Mouse (Mus musculus) adrenal gland, postnatal 10 days (tissue): ENCODE measurements around the gene Klhl33. TPM values are rescaled to one million over a fixed set of nuclear protein-coding genes. Genes with fewer than 3 reads are reported as not detected.
"Not testable (repeated sequence)": the region's sequence is repeated elsewhere in the genome, so short reads cannot be mapped to it uniquely, and the experiment has no call there.

Experiments
- DNase-seq: peaks from one replicate; pipeline ENCODE4 v3.0.0; 2021; ENCODE audit warnings: mixed read lengths
- long read RNA-seq, 2 experiments: library from polyadenylated mRNA; stranded (forward); transcript quantifications; one replicate each; pipeline ENCODE4 v2.0.0; 2021
- total RNA-seq, 2 experiments: library from RNA; stranded (reverse); gene quantifications; 2 replicates each; pipeline ENCODE4 v1.2.3; 2021

Klhl33 gene
- total RNA-seq = 1 to 10 TPM; 2.1 to 7.9 TPM
- long read RNA-seq, experiment 1, partial matches to known transcripts = 0 of 3 reads
- long read RNA-seq, experiment 1, other reads (novel, unspliced or antisense) = 2 of 3 reads
- long read RNA-seq, experiment 2, full-length matches to known transcripts = 2 of 2 reads
- long read RNA-seq, experiment 2, partial matches to known transcripts = 0 of 2 reads
- long read RNA-seq, experiment 2, other reads (novel, unspliced or antisense) = 0 of 2 reads

DNA sequence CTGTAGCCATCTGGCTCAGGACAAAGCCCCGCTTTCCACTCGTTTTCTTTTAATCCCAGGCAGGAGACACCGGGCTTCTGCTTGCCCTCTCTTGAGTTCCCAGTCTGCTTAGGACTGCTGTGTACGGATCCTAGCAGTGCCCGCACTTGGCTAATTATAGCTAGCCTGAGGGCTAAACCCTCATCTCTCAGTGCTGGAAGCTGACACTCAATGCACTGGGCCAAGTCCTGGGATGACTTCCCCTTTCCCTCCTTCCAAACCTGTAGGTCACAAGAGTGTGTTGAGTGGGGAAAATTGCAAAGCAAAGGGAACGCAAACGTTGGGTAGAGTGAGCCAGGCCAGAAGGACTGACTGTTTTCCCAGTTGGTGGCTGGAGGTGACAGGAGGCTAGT, at the start of gene Klhl33:
Klhl33 (minus strand) TSS at position 134 of the 392 bp plus-strand sequence.
- DNase-seq = no peak

- DNase-seq = not testable (repeated sequence)
Observed at GRCm38 (mm10) chr14:50945526-50945925, 48.2 kb upstream of the Klhl33 start.

- peak; percentile 4 for DNase-seq
Observed at GRCm38 (mm10) chr14:50945081-50945480, 47.8 kb upstream of the Klhl33 start.

DNA sequence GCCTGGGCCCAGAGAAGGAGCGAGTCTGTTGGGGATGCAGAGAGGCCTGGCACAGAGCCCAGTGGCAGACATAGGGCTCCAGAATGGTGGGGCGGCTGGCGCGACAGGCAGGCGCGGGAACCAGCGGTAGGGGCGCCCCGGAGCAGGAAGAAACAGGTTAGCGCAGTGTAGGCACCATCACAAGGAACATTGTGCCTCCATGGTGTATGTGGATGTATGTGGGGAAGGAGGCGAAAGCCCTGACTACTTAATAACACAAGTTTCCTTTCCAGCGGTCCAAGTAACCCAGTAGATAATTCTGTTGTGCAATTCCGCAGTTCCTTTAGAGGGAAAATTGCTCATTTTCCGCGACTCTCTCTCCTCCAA, 47.3 kb upstream of the Klhl33 start:
- DNase-seq = not testable (repeated sequence)

GRCm38 (mm10) chr14:50943932-50944667, 46.8 kb upstream of the Klhl33 start, which contains the start of gene Gm49342:
TSS of gene Gm49342 (plus strand) at chr14:50944517.
- DNase-seq = peak; percentile 97

DNA sequence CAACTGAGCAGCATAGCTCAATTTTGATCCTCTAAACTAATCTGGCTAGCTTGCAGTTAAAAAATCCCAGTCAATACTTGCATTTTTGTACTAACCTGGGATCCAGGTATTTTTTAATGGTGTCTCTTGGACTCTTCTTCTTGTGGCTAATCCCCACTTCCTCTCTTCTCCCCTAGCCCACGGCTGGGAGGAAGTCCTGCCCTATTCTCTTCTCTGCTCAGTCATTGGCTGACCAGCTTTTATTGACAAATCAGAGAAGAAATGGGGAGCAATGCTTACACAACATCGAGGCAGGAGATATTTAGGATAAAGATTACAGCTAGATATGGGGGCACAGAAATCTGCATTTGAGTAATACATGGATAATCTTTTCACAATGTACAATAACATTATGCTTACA, 41.6 kb upstream of the Klhl33 start:
- DNase-seq = no peak

GRCm38 (mm10) chr14:50938119-50938908, 41.0 kb upstream of the Klhl33 start:
- DNase-seq = no peak

DNA sequence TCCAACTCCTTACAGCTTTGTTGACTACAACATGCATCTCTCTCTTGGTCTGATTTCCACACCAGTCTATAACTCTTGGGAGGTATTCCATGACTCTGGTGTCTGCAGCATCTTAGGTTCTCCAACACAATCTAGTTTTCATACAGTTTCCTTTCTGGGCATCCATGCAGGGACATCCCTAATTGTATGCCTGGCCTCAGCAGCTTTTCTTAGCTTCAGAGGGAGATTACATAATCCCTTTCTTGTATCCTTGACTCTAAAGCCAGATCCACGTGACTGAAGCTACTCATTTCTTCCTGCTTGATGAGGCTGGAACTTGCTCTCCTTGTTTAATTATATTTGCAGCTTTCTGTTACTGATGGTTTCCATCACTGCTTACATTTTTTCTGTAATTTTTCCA, 39.3 kb upstream of the Klhl33 start:
- no peak for DNase-seq

DNA sequence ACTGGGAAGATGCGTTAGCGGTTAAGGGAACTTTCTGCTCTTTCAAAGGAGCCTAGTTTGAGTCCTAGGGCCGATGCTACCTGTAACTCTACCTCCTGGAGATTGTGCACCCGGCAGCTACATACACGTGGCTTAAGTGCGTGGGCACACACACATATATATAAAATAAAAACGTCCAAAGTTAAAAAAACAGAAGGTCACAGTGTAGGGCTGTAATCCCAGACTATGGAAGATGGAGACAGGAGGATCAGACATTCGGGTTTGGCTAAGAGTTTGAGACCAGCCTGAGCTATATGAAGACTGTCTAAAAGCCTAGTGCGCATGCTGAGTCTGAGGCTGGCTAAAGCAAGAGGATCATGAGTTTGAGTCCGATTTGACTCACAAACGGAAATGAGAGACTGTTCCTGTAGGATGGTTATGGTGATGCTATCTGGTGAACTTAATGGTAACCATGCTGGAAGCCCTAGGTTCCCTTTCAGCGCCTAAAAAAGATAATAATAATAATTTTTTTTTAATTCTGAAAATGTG, 34.2 kb upstream of the Klhl33 start:
- DNase-seq = no peak

DNA sequence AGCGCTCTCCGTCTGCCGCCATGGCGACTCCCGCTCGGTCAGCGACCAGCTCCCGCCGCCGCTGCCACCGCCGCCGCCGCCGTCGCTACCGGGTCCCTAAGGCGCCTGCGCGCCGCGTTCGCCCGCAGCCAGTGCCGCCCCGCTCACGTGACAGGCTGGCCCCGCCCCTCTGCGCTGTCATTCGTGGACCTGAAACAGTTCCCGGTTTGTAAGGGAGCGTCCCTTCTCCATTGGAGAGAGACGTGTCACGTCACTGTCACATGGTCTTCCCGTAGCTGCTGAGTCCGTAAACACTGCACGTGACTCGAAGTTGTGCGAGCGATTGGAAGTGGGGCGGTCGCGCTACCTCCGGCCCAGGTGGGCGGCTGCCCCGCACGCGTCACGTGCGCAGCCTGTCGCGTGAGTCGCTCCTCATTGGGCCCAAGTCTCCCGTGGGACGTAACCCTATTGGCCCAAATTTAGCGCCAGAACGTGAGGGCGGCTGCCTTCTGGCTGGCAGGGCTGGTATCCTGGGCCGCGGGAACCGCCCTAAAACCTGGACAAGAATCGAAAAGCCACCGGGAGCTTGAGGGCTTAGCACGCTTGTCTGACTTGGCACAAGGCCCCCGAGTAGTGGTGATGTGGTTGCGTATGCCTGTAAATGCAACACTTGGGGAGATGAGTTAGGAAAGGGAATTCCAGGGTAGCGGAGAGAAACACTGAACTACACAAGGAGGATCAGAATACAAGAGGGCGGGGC, 33.6 kb upstream of the Klhl33 start, which contains the start of the genes Pip4p1 and Pnp:
Pip4p1 (minus strand) TSS at position 103 of the 739 bp plus-strand sequence.
Pnp (plus strand) TSS at position 329 of the 739 bp plus-strand sequence.
- peak; percentile 99 for DNase-seq

GRCm38 (mm10) chr14:50930377-50930753, 33.1 kb upstream of the Klhl33 start:
- DNase-seq = no peak

DNA sequence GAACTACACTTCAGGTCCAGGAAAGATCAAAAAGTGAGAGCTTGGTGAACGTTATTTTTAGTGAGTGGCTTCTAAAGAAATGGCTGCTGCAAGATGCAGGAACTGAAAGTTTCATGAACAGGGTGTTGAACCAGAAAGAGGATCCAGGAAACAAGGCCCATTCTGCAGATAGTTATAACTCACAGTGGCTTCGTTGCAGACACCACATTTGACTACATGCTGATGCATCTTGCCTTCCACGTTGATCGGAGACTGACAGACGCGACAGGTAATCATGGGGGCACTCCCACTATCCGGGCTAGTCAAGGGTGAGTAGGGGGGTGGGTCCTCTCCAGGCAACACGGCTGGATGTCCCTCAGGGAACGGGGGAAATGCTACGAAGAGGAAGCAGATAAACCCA, 32.6 kb upstream of the Klhl33 start:
- DNase-seq = no peak

GRCm38 (mm10) chr14:50927366-50927765, 30.1 kb upstream of the Klhl33 start:
- no peak for DNase-seq

GRCm38 (mm10) chr14:50925111-50925920, 28.0 kb upstream of the Klhl33 start:
- DNase-seq = peak; percentile 19

DNA sequence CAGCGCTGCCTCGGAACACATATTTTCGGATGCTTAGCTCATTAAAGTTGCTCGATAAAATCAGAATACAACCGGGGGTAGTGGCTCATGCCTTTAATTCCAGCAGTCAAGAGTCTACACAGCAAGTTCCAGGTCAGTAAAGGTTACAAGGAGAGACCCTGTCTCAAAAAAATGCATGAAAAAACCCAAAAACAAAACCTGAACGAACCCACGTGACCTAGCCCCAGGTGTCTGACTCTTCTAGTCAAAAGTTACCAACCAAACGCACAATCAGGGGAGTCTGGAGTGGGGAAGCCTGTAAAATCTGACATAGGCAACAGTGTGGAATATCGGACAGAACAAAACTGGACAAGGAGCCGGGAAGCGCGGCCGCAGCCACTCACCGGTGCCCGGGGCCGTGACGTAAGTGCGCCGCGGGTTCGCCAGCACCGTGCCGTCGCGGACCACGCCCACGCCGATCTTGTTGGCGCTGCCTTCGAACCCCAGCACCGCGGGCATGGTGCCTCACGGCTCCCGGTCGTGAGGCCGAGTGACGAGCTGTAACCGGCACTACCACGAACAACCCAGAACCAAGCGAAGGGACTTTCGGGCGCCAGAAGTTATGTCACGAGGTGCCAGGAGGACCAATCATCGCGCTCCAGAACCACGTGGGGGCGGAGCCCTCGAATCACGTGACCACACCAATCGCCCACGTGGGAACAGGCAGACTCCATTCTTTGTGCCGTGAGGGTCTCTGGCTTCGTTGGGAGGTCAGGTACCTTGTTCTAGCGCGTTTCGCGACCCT, 27.2 kb upstream of the Klhl33 start, which contains the start of the genes Osgep and Apex1:
Osgep (minus strand) TSS at position 613 of the 784 bp plus-strand sequence.
Apex1 (plus strand) TSS at position 688 of the 784 bp plus-strand sequence.
- DNase-seq = peak; percentile 96

- DNase-seq = not testable (repeated sequence)
Observed at GRCm38 (mm10) chr14:50923437-50923836, 26.1 kb upstream of the Klhl33 start.

- DNase-seq = no peak
Observed at GRCm38 (mm10) chr14:50911356-50911755, 14.0 kb upstream of the Klhl33 start.

- no peak for DNase-seq
Observed at GRCm38 (mm10) chr14:50908126-50908525, 10.8 kb upstream of the Klhl33 start.

GRCm38 (mm10) chr14:50905327-50905726, 8.0 kb upstream of the Klhl33 start:
- DNase-seq = not testable (repeated sequence)

DNA sequence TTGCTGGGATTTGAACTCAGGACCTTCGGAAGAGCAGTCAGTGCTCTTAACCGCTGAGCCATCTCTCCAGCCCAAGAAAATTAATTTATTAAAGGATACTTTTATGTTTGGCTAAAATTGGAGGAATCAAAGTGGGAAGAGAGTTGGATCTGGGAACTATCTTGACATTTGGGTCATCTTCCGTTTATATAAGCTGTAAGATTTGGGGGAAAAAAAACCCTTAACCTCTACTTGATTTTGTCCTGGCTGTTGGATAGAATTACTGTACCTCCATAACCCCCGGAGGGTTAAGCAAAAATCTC, 7.5 kb upstream of the Klhl33 start:
- DNase-seq = no peak
